Mouse (Mus musculus) embryonic facial prominence, embryonic 15.5 days (tissue): ENCODE measurements at regions not wholly inside any gene's neighbourhood (a gene's known extent, or its start where the extent isn't known, plus 50 kb on each side); places are given as distances from the start of the nearest gene placed in this dataset.

Experiments
- ATAC-seq: fragments of 200-750 bp; cut with Nextera tagmentation; 2 replicates; pipeline ENCODE4 v1.8.0; 2017; ENCODE audit warnings: low read depth, moderate TSS enrichment; ENCODE audit not compliant: insufficient number of reproducible peaks, low FRiP score, low TSS enrichment
- H3K27ac ChIP-seq: fragments of 300-500 bp; sonication (generic); replicated peaks from 2 replicates; pipeline ENCODE4 v1.5.1; 2015; ENCODE audit warnings: mild to moderate bottlenecking, inconsistent platforms
- H3K27me3 ChIP-seq: fragments of 300-500 bp; sonication (generic); 2 replicates; pipeline ENCODE4 v1.6.1; 2015; ENCODE audit warnings: inconsistent platforms
- H3K36me3 ChIP-seq: fragments of 300-500 bp; sonication (generic); 2 replicates; pipeline ENCODE4 v1.6.1; 2015; ENCODE audit warnings: mild to moderate bottlenecking, inconsistent platforms
- H3K4me1 ChIP-seq: fragments of 300-500 bp; sonication (generic); 2 replicates; pipeline ENCODE4 v1.6.1; 2015; ENCODE audit warnings: inconsistent platforms
- H3K4me2 ChIP-seq: fragments of 300-500 bp; sonication (generic); replicated peaks from 2 replicates; pipeline ENCODE4 v1.6.1; 2015; ENCODE audit warnings: mild to moderate bottlenecking, inconsistent platforms
- H3K4me3 ChIP-seq: fragments of 300-500 bp; sonication (generic); replicated peaks from 2 replicates; pipeline ENCODE4 v1.5.1; 2015; ENCODE audit warnings: mild to moderate bottlenecking, inconsistent platforms
- H3K9ac ChIP-seq: fragments of 300-500 bp; sonication (generic); 2 replicates; pipeline ENCODE4 v1.6.1; 2015; ENCODE audit warnings: inconsistent platforms
- H3K9me3 ChIP-seq: fragments of 300-500 bp; sonication (generic); replicated peaks from 2 replicates; pipeline ENCODE4 v1.6.1; 2016; ENCODE audit warnings: inconsistent platforms
- WGBS: fragments of 180-500 bp; shearing (Covaris S2); methylation state at CpG from one replicate; pipeline ENCODE4 v1.1.7; 2015; 5-methylcytosine and 5-hydroxymethylcytosine counted together

DNA sequence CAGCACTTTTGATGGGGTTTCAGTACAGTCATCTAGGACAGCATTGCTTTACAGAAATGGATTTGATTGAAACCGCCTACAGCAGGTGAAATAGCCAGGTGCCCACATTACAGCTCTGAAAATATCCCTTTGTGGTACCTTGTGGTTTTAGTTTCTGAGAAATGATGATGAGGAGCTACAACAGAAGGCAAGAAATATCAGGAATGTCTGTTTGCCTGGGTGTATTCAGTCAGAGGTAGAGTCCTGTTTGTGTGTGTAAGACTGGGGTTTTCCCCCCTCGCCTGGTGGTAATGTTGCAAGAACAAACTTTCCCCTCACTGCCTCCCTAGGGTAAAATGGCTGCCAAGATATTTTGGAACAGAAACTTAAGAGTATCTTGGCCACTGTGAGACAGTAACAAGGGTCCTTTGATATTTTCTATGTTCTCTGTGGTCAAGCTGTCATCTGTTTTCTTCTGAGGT is 82.4 kb upstream of the Cdkn2b start:
- Histone ChIP-seq H3K4me1 (no peaks in the 10 kb centered on the region), H3K9ac (no peak overlapping the region), H3K27ac (no peak overlapping the region), H3K9me3 (no peaks in the 10 kb centered on the region), H3K4me2 (no peak overlapping the region), H3K36me3 (no peaks in the 10 kb centered on the region), H3K4me3 (no peak overlapping the region), H3K27me3 (no peaks in the 10 kb centered on the region)
- 68% methylated on average over 2 of the region's 2 CpGs for WGBS
- no peak for ATAC-seq

DNA sequence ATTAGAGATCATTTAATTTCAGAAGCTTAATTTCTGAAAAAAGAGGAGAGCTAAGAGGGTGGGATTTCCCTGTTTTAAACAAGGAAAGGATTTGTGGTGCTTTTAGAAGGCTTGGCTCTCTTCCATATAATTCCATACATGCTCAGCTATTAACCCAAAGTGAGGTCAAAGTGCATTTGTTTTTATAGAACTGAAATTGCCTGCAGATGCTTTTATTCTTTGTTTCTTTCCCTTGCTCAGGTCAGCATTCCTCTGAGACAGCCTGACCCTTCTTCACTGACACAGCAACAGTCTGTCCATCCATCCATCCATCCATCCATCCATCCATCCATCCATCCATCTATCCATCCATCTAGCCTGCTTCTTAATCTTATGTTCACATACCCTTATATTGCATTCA is 82.0 kb upstream of the Cdkn2b start:
- no peaks in the 10 kb centered on the region for H3K36me3 ChIP-seq
- no peaks in the 10 kb centered on the region for H3K27me3 ChIP-seq
- no peaks in the 10 kb centered on the region for H3K9me3 ChIP-seq
- H3K4me3 ChIP-seq = no peak overlapping the region
- ATAC-seq = no peak
- H3K27ac ChIP-seq = no peak overlapping the region
- no peaks in the 10 kb centered on the region for H3K4me1 ChIP-seq
- H3K9ac ChIP-seq = no peak overlapping the region
- H3K4me2 ChIP-seq = no peak overlapping the region

DNA sequence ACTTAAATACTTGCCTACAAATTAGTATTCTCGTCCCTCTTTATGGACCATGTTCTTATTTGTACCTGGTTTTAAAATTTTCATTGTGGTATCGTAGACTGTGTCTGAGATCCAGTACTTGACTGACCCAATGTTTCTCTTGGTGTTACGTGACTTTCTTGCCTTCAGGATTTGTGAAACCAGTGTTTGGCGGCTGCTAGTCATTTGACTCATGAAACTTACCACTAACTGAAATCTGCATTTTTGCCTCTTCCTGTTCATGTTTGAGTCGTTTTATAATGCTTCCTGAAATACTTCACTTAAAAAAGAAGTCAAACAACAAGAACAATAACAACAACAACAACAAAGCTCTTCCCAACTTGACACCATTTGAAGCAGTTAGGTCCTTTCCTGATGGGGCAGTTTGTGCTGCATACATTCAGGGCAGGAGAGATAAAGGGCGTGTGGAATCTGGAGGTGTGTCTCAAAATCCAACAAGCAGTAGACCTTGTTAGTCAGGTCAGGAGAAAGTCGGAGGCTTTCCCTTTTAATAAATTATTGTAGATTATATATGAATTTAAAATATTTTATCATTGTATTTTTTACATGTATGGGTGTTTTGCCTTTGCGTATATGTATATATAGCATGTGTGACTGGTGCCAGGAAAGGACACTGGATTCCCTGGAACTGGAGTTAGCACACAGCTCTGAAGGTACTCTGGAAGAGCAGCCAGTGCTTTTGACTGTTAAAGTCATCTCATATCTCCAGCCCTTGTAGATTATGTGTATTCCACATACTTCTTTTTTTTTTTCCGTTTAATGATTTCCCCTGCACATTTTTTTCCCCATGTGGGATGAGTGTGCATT is 80.8 kb upstream of the Cdkn2b start:
- Histone ChIP-seq H3K4me2 (no peak overlapping the region), H3K36me3 (no peaks in the 10 kb centered on the region), H3K9ac (no peak overlapping the region), H3K27me3 (no peaks in the 10 kb centered on the region), H3K9me3 (no peaks in the 10 kb centered on the region), H3K4me1 (no peaks in the 10 kb centered on the region), H3K4me3 (no peak overlapping the region), H3K27ac (no peak overlapping the region)
- 78% methylated on average over 9 of the region's 9 CpGs for WGBS
- ATAC-seq = no peak

DNA sequence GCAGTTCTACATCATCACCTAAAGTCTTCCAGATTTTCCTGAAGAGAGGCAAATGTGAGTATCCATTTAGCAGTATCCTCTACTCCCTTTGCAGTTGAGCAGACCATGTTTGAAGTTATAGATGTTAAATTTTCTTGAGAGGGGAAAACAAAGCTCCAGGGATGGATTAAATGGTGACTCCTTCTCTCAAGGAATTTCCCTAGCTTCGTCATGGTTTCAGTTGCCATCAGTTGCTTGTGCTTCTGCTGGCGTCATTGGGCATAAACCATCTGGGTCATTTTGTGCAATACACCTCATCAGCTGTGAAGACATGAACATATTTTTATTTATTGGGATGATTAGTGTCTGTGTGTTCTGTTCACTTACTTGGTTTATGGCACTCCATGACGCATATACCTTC is 72.7 kb upstream of the Cdkn2b start:
- no peak for ATAC-seq
- Histone ChIP-seq H3K27ac (no peak overlapping the region), H3K9me3 (no peaks in the 10 kb centered on the region), H3K9ac (no peak overlapping the region), H3K36me3 (no peaks in the 10 kb centered on the region), H3K4me3 (no peak overlapping the region), H3K4me1 (no peaks in the 10 kb centered on the region), H3K4me2 (no peak overlapping the region), H3K27me3 (no peaks in the 10 kb centered on the region)
- 87% methylated on average over 3 of the region's 3 CpGs for WGBS

DNA sequence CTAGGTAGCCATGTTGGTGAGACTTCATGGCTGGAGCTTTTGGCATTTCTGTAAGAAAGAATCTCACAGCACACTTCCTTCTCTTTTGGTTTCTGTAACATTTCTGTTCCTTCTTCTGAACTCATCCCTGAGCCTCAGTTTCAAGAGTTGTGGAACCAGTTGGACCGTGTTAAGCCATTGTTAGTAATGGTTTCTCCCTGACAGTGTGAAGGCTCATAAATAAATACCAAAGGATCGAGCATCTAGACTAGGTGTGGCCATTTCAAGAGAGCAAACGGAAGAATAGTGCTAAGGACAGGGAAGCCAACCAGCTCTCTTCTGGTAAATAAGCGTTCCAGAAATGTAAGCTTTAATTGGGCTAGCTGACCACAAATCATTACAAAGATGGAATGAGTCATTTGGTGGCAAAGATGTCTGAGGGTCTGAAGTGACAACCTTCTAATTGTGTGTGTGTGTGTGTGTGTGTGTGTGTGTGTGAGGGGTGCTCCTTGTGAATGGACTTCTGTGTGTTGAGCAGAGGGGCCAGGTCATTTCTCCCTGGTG is 71.7 kb upstream of the Cdkn2b start:
- Histone ChIP-seq H3K27ac (no peak overlapping the region), H3K27me3 (no peaks in the 10 kb centered on the region), H3K4me1 (no peaks in the 10 kb centered on the region), H3K36me3 (no peaks in the 10 kb centered on the region), H3K4me2 (no peak overlapping the region), H3K9me3 (no peaks in the 10 kb centered on the region), H3K9ac (no peak overlapping the region), H3K4me3 (no peak overlapping the region)
- no peak for ATAC-seq
- WGBS = 66% methylated on average over 4 of the region's 4 CpGs

DNA sequence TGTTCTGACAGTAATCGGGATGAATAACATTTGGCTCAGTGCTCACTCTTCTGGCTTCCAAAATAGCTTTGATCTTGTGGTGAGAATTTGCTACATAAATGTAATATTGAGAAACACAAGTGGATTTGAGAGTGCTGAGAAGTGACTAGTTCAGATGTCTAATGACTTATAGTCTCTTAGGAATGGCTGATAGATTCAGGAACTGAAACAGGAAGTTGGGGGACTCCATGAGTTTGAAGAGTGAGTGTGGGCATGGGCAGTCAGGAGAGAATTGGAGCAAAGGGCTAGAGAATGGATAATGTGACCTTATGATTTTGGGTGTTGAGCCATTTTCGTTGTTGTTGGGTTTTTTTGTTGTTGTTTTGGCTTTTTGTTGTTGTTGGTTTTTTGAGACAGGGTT is 70.9 kb upstream of the Cdkn2b start:
- ATAC-seq = no peak
- Histone ChIP-seq H3K27me3 (no peaks in the 10 kb centered on the region), H3K9ac (no peak overlapping the region), H3K4me3 (no peak overlapping the region), H3K36me3 (no peaks in the 10 kb centered on the region), H3K27ac (no peak overlapping the region), H3K4me2 (no peak overlapping the region), H3K9me3 (no peaks in the 10 kb centered on the region), H3K4me1 (no peaks in the 10 kb centered on the region)
- 84% methylated on average over 2 of the region's 2 CpGs for WGBS

DNA sequence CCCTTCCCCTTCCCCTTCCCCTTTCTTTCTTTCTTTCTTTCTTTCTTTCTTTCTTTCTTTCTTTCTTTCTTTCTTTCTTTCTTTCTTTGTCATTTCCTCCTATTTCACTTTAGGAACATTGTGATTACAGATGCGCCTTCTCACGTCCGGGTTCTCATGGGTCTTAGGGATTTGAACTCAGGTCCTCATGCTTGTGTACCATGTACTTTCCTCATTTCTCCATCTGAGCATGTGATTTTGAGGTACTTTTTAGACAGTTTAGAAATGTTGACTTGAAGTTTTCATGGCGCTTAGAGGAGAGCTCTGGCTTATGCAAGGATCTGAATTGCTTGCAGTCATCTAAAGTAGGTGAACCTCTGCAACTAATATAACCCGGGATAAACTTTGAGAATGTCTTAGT is 70.2 kb upstream of the Cdkn2b start:
- no peak overlapping the region for H3K27ac ChIP-seq
- ATAC-seq = no peak
- WGBS = 86% methylated on average over 5 of the region's 5 CpGs
- no peak overlapping the region for H3K4me2 ChIP-seq
- H3K27me3 ChIP-seq = no peaks in the 10 kb centered on the region
- no peaks in the 10 kb centered on the region for H3K9me3 ChIP-seq
- no peaks in the 10 kb centered on the region for H3K4me1 ChIP-seq
- H3K9ac ChIP-seq = no peak overlapping the region
- no peaks in the 10 kb centered on the region for H3K36me3 ChIP-seq
- no peak overlapping the region for H3K4me3 ChIP-seq

DNA sequence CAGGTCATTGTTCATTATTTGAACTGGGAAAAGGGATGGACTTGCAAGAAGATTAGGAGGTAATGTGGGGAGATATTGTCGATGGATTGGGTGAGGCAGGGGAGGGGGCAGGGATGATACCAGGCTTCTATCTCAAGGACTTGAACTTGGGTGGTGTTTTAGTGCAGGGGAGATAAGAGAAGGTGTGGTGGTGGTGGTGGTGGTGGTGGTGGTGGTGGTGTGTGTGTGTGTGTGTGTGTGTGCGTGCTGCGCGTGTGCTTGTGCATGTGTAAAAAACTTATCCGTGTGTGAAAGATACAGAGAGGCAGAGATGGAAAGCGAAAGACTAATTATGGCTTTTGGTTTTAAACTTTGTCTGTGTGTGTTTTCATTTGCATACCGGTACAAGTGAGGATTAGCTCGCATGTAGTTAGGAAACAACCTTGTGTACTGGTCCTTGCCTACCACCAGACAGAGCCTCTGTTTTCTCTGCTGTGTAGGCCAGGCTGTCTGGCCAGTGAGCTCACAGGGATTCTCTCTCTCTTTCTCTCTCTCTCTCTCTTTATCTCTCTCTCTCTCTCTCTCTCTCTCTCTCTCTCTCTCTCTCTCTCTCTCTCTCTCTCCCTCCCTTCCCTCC is 69.6 kb upstream of the Cdkn2b start:
- Histone ChIP-seq H3K4me3 (no peak overlapping the region), H3K27me3 (no peaks in the 10 kb centered on the region)
- no peak for ATAC-seq

DNA sequence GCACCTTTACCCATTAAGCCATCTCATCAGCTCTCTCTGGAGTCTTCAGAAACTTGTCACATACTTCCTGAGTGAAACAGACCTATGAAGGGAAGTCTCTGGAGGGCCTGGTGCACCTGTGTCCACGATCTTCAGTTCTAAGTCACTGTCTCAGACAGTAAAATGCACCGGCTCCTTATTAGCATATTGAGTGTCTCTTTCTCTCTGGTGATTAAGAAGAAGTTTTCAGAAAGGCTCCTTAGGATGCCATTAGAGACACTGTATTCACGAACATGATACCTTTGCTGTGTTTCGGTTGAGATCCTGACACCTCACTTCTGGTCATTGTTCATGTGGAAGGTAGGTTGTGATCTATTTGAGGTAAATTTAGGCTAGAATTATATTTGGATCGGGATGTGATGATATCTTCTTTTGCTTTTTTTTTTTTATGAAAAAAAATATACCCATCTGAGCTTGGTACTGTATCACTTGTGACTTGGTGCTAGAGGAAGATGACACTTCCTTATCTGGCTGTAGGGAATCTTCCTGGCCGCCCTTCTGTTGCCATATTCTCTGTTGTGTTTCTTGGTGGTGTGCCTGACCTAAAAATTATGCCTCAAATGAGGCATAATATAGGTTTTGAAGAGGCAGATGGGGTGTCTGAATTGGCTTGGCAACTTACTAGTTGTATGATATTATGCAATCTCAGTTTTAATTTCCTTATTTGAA is 68.9 kb upstream of the Cdkn2b start:
- Histone ChIP-seq H3K9ac (no peak overlapping the region), H3K4me1 (no peaks in the 10 kb centered on the region), H3K27ac (no peak overlapping the region), H3K4me3 (no peak overlapping the region), H3K27me3 (no peaks in the 10 kb centered on the region), H3K9me3 (no peaks in the 10 kb centered on the region), H3K36me3 (no peaks in the 10 kb centered on the region), H3K4me2 (no peak overlapping the region)
- no peak for ATAC-seq
- WGBS = 87% methylated on average over 6 of the region's 6 CpGs

More for the DNA sequence above, 69.6 kb upstream of the Cdkn2b start:
- H3K9ac ChIP-seq = no peak overlapping the region
- no peaks in the 10 kb centered on the region for H3K36me3 ChIP-seq
- WGBS = 94% methylated on average over 8 of the region's 8 CpGs
- no peak overlapping the region for H3K4me2 ChIP-seq
- H3K4me1 ChIP-seq = no peaks in the 10 kb centered on the region
- no peak overlapping the region for H3K27ac ChIP-seq
- no peaks in the 10 kb centered on the region for H3K9me3 ChIP-seq

DNA sequence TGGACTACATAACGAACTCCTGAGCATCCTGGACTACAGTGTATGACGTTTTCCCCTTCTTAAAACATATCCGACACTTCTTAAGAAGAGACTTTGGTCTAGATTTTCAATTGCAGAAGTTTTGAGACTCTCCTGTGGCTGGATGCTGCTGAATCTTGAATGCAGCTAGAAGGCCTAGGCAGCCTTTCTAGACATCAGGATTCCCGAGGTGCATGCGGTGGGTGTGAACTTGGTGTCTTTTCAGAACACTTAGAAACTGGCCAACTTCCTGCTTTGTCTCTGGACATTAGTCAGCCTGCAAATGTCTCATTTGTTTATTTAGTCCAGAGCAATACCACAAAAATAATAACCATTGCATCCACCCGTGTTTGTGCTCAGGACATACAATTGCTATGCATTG is 61.8 kb upstream of the Cdkn2b start:
- H3K4me2 ChIP-seq = no peak overlapping the region
- whole genome bisulfite sequencing = 63% methylated on average over 6 of the region's 6 CpGs
- no peak overlapping the region for H3K27ac ChIP-seq
- ATAC-seq = no peak
- H3K36me3 ChIP-seq = no peaks in the 10 kb centered on the region
- H3K9me3 ChIP-seq = no peaks in the 10 kb centered on the region
- H3K9ac ChIP-seq = no peak overlapping the region
- no peak overlapping the region for H3K4me3 ChIP-seq
- no peaks in the 10 kb centered on the region for H3K27me3 ChIP-seq
- no peaks in the 10 kb centered on the region for H3K4me1 ChIP-seq

DNA sequence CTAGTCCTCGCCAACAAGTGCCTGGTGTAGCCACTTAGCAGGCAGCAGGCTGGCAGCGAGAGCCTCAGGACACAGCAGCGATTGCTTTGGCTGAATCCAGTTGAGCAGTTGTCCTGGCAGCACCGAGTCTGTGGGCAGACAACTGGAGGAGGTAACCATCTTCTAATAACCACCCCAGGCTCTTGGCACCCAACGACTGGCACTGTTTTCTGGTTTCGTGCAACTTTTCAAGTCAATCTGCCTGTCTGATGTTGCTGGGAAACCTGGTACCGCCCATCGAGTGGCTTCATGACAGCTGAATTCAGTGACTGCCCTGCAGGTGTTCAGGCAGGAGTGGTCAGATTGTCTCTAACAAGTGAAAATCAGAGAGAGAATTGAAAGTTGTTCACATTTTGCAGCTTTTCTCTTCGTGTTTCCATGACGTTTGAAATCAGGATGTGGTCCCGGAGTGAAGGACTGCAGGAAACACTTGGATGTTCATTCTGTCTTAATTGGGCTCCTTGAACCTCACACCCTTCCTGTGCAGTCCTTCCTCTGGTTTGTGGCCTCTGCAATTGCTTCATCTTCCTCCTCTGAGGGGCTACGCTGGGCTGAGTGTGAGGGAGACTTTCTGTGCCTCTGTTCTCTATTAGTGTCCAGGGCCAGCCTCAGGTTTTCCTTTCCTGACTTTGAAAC is 58.1 kb upstream of the Cdkn2b start:
- WGBS = 71% methylated on average over 12 of the region's 12 CpGs
- no peak overlapping the region for H3K27ac ChIP-seq
- H3K9ac ChIP-seq = no peak overlapping the region
- H3K4me1 ChIP-seq = no peaks in the 10 kb centered on the region
- H3K27me3 ChIP-seq = no peaks in the 10 kb centered on the region
- H3K9me3 ChIP-seq = no peaks in the 10 kb centered on the region
- no peak for ATAC-seq
- no peak overlapping the region for H3K4me2 ChIP-seq
- no peaks in the 10 kb centered on the region for H3K36me3 ChIP-seq
- H3K4me3 ChIP-seq = no peak overlapping the region
